Mouse (Mus musculus) midbrain, embryonic 13.5 days (tissue): Measurements from ENCODE around the gene Sh3pxd2a. TPM values are rescaled to one million over a fixed set of nuclear protein-coding genes. Genes with fewer than 3 reads are reported as not detected.

Source experiments
- ATAC-seq: fragments of 200-750 bp; cut with Nextera tagmentation; 2 replicates; pipeline ENCODE4 v1.8.0; 2017; ENCODE audit warnings: mild to moderate bottlenecking, moderate TSS enrichment, moderate library complexity
- H3K27ac ChIP-seq: fragments of 300-500 bp; sonication (generic); 2 replicates; pipeline ENCODE4 v1.5.1; 2015; ENCODE audit warnings: inconsistent platforms, mild to moderate bottlenecking, moderate library complexity
- H3K27me3 ChIP-seq: fragments of 300-500 bp; sonication (generic); 2 replicates; pipeline ENCODE4 v1.6.1; 2015; ENCODE audit warnings: mild to moderate bottlenecking, inconsistent platforms
- H3K36me3 ChIP-seq: fragments of 300-500 bp; sonication (generic); 2 replicates; pipeline ENCODE4 v1.6.1; 2015; ENCODE audit warnings: mild to moderate bottlenecking, inconsistent platforms
- H3K4me1 ChIP-seq: fragments of 300-500 bp; sonication (generic); replicated peaks from 2 replicates; pipeline ENCODE4 v1.6.1; 2015; ENCODE audit warnings: inconsistent platforms
- H3K4me2 ChIP-seq: fragments of 300-500 bp; sonication (generic); replicated peaks from 2 replicates; pipeline ENCODE4 v1.6.1; 2015; ENCODE audit warnings: moderate library complexity, mild to moderate bottlenecking, inconsistent platforms
- H3K4me3 ChIP-seq: fragments of 300-500 bp; sonication (generic); replicated peaks from 2 replicates; pipeline ENCODE4 v1.5.1; 2015; ENCODE audit warnings: mild to moderate bottlenecking, inconsistent platforms
- H3K9ac ChIP-seq: fragments of 300-500 bp; sonication (generic); replicated peaks from 2 replicates; pipeline ENCODE4 v1.6.1; 2015; ENCODE audit warnings: mild to moderate bottlenecking, inconsistent platforms
- H3K9me3 ChIP-seq: fragments of 300-500 bp; sonication (generic); 2 replicates; pipeline ENCODE4 v1.6.1; 2016; ENCODE audit warnings: mild to moderate bottlenecking, inconsistent platforms
- whole genome bisulfite sequencing: fragments of 180-500 bp; shearing (Covaris S2); methylation state at CpG from one replicate; pipeline ENCODE4 v1.1.7; 2015; 5-methylcytosine and 5-hydroxymethylcytosine counted together
- polyA plus RNA-seq: library from polyadenylated mRNA; unstranded; fragments of >200 nt; fragmentation: Nextera tagmentation; extraction: Ambion mirVana; gene quantifications from 2 replicates; pipeline ENCODE4 v1.2.1, GENCODE M21; 2015

Sh3pxd2a gene
- polyA plus RNA-seq, 1 experiment from 2014 or later, result 2.2 TPM

DNA sequence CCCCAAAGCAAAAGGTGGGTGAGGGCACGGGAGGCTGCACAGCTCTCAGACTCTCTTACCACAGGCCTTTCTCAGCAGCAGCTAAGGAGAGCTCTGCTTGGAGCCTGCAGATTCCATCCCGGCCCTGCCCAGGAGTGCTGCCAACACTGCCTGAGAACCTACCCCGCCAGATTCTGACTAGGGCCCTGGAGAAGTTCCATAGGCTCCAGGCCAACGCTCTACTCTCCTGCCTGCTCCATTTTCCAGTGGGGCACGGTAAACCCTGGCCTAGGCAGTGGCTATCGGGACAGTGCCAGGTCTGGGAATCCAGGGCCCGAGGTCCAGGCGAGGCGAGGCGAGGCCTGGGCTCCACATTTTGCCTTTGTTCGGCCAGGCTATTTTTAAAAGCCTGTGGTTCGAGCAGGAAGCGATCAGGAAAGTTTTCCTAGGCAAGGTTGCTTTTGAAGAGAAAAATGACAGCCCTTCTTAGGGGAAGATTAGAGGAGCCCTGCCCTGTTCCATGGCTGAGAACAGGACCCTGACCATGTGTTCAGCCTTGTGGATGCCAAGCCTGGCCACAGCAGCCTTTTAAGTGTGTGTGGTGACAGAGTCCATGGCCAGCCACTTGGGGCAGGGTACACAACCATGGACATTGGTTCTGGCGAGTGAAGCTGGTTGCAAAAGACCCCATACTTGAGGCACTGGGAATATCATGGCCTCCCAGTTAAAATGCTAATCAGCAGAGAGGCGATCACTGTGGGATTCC, 184.2 kb downstream of the Sh3pxd2a start:
- no peak for ATAC-seq

DNA sequence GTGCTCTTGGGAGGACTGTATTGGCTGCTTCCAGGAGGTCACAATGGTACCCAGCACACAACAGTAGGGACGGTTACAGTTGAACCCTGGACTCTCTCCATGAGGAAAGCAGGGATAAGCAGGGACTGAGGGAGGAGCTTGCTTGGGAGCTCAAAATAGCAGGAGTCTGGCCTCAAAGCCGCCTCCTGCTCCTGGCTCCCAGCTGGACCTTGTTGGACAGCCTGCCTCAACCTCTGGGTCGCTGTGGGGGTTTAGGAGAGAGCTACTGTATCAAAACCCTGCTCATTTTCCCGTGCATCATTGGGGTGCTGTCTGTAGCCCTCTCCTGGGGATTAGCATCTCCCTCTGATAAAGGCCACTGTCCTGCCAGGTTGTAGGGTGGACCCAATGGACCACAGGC, 184.8 kb downstream of the Sh3pxd2a start:
- WGBS, result 85% methylated on average over 4 of the region's 4 CpGs

More for the DNA sequence above, 184.2 kb downstream of the Sh3pxd2a start:
- Histone ChIP-seq H3K9ac (no peak overlapping the region), H3K9me3 (no peaks in the 10 kb centered on the region), H3K27ac (0 out of 2 replicates have a peak overlapping the region, but pooled peaks have one; percentile 9), H3K4me2 (no peak overlapping the region), H3K4me1 (no peaks in the 10 kb centered on the region), H3K4me3 (no peak overlapping the region), H3K36me3 (peaks cover 19% of the 10 kb centered on the region), H3K27me3 (no peaks in the 10 kb centered on the region)
- WGBS, result 81% methylated on average over 15 of the region's 15 CpGs

DNA sequence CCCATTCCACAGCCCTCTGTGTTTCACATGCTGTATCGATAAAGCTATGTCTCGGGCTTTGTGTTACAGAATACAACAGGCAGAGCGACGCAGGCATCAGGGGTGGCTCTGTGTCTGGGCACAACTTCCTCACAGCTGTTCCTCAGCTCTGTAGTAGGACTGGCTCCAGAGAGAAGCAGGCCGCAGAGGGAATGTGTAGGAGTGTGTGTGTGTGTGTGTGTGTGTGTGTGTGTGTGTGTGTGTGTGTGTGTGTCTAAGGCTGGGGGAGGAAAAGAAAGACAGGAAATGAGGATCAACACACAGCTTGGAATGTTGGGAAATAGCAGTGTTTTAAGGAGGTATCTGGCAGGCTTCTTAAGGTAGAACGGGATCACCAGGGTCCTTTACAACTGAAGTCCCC, 187.5 kb downstream of the Sh3pxd2a start:
- no peak for ATAC-seq
- H3K27ac ChIP-seq, result no peak overlapping the region

More for the DNA sequence above, 184.8 kb downstream of the Sh3pxd2a start:
- Histone ChIP-seq H3K9ac (no peak overlapping the region), H3K27ac (no peak overlapping the region), H3K4me3 (no peak overlapping the region), H3K36me3 (peaks cover 19% of the 10 kb centered on the region), H3K4me2 (no peak overlapping the region), H3K9me3 (no peaks in the 10 kb centered on the region), H3K4me1 (no peaks in the 10 kb centered on the region), H3K27me3 (no peaks in the 10 kb centered on the region)
- ATAC-seq, result no peak

DNA sequence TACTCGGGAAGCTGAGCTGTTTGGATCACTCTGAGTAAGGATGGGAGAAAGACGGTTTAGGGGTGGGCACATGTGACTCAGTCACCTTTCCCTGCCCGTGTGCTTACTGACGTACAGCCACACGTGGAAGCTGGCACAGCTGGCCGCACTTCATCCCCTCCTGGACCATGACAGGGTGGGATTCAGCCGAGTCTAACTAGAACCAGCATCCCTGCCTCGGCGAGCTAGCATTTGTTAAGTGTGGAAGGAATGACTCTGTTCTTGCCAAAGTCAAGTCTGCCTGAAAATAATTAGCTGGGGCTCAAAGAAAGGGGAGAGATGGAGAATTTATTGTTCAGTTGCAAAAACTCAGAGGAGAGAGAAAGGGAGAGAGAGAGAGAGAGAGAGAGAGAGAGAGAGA, 193.7 kb downstream of the Sh3pxd2a start:
- Histone ChIP-seq H3K4me3 (no peak overlapping the region), H3K4me2 (no peak overlapping the region), H3K4me1 (no peaks in the 10 kb centered on the region), H3K27me3 (no peaks in the 10 kb centered on the region), H3K9ac (no peak overlapping the region), H3K36me3 (peaks cover 40% of the 10 kb centered on the region), H3K9me3 (no peaks in the 10 kb centered on the region), H3K27ac (no peak overlapping the region)
- ATAC-seq, result no peak
- 85% methylated on average over 9 of the region's 9 CpGs for WGBS

More for the DNA sequence above, 187.5 kb downstream of the Sh3pxd2a start:
- H3K4me1 ChIP-seq, result no peaks in the 10 kb centered on the region
- peaks cover 35% of the 10 kb centered on the region for H3K36me3 ChIP-seq
- no peak overlapping the region for H3K4me3 ChIP-seq
- H3K9me3 ChIP-seq, result no peaks in the 10 kb centered on the region
- H3K9ac ChIP-seq, result no peak overlapping the region
- 92% methylated on average over 6 of the region's 6 CpGs for WGBS
- H3K4me2 ChIP-seq, result no peak overlapping the region
- no peaks in the 10 kb centered on the region for H3K27me3 ChIP-seq

DNA sequence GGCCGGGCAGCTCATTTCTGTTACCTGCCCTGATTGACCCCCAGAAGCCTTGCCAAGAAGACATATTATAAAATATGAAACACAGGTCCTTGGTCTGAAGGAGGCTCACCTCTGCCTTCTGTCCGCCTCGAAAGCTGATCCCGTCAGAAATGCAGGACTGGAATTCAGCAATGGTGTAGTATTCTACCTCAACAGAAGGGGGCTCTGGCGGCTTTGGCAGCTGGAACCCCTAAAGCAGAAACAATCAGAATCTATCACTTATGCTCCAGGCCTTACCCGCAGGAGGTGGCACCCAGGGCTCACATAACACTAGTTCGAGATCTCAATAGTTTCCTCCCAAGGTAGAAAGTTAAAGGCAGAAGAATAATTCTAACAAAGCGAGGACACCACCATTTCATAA, 194.5 kb downstream of the Sh3pxd2a start:
- Histone ChIP-seq H3K27ac (no peak overlapping the region), H3K9me3 (no peaks in the 10 kb centered on the region), H3K4me3 (no peak overlapping the region), H3K36me3 (peaks cover 40% of the 10 kb centered on the region), H3K4me1 (no peaks in the 10 kb centered on the region), H3K27me3 (no peaks in the 10 kb centered on the region), H3K9ac (no peak overlapping the region), H3K4me2 (no peak overlapping the region)
- 48% methylated on average over 8 of the region's 8 CpGs for WGBS
- no peak for ATAC-seq

DNA sequence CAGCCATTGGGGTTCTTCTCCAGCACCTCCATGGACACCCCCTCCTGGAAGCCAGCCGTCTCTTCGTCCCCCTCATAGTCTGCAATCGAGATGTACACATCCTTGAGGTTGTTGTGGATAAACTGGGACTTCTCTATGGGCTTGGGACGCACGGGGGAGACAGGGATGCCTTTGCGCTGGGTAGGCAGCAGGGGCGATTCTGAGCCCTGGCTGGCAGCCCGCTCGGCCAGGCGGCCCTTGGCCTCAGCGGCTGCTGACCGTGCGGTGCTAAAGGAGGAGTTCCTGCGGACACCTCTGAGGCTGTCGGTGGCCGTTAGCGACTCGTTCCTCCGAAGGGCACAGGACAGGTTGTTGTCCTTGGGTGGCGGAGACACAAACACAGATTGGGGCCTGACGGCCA, 197.1 kb downstream of the Sh3pxd2a start:
- ATAC-seq, result no peak
- 87% methylated on average over 21 of the region's 21 CpGs for WGBS
- H3K4me2 ChIP-seq, result no peak overlapping the region

DNA sequence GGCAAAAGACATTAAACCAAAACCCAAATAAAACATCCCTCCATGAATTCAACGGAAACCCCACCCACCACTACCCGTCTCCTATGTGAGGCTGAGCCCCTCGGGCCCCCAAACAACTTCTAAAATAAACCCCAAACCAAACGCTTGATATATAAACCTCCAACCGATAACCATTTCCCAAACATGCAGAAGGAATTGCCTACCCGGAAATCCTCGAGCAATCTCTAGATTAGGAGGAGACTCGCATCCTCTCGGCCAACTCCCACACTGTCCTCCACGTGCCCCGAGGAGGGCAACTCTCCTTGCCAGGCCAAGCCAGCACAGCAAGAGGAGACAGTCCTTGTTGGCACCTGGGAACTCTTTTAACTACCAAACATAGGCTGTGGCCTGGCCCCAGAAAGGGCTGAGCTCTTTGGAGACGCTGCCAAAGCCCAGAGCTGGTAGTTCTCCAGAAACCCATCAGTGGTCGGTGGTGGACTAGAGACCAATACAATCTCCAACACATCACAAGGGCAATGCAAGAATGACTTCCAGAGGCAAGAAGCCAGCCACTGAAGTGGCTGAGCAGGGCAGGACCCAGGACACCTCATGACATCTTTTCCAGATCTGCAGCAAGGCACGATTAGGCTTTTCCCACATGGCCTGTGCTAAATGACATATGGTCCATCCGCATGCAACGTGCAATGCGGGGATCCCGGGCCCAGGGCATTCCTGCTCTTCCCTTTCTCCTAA, 198.0 kb downstream of the Sh3pxd2a start:
- H3K36me3 ChIP-seq, result peaks cover 25% of the 10 kb centered on the region
- ATAC-seq, result no peak
- H3K27me3 ChIP-seq, result no peaks in the 10 kb centered on the region
- no peak overlapping the region for H3K27ac ChIP-seq
- no peaks in the 10 kb centered on the region for H3K4me1 ChIP-seq
- H3K9ac ChIP-seq, result no peak overlapping the region
- H3K4me3 ChIP-seq, result no peak overlapping the region
- WGBS, result 93% methylated on average over 18 of the region's 18 CpGs
- H3K9me3 ChIP-seq, result no peaks in the 10 kb centered on the region
- no peak overlapping the region for H3K4me2 ChIP-seq

More for the DNA sequence above, 197.1 kb downstream of the Sh3pxd2a start:
- no peak overlapping the region for H3K27ac ChIP-seq
- H3K36me3 ChIP-seq, result peaks cover 25% of the 10 kb centered on the region
- H3K4me1 ChIP-seq, result no peaks in the 10 kb centered on the region
- H3K27me3 ChIP-seq, result no peaks in the 10 kb centered on the region
- no peak overlapping the region for H3K4me3 ChIP-seq
- H3K9me3 ChIP-seq, result no peaks in the 10 kb centered on the region
- H3K9ac ChIP-seq, result no peak overlapping the region

DNA sequence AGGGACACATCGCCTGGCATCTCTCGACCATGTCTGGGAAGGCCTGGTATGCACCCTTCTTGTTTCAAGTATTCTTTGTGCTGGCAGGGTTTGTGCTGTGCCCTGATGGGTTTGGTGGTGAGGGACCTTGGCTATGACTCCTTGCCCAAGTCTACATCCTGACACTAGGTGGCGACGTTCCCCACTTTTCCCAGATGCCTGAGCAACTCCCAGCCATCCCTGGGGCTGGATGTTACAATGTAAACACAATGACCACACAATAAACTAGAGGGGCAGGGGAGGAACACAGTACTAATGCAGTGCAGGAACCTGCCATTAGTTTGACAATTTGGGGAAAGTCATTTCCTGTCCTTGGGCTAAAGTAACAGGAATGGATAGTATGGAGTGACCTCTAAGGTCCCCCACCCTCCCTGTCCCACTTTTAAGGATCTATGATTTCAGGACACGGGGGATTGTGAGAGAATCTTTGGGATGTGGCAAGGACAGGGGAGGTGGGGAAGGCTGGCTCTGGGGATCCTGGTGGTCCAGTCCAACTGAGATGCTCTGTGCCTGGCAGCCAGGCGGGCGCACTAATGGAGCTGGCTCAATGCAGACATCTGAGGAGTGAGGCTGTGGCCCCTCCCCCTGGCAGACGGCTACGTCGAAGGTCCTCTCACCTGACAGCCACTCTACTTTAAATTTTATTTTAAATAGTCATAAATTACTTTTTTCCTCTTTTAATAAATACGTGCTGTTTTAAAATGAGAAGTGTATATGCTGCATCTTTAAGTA, 199.7 kb downstream of the Sh3pxd2a start:
- no peak overlapping the region for H3K27ac ChIP-seq
- H3K9ac ChIP-seq, result no peak overlapping the region
- no peaks in the 10 kb centered on the region for H3K27me3 ChIP-seq
- WGBS, result 50% methylated on average over 11 of the region's 11 CpGs
- peaks cover 25% of the 10 kb centered on the region for H3K36me3 ChIP-seq
- no peak overlapping the region for H3K4me3 ChIP-seq
- peak; percentile 80 for ATAC-seq
- H3K9me3 ChIP-seq, result no peaks in the 10 kb centered on the region
- no peak overlapping the region for H3K4me2 ChIP-seq
- no peaks in the 10 kb centered on the region for H3K4me1 ChIP-seq

DNA sequence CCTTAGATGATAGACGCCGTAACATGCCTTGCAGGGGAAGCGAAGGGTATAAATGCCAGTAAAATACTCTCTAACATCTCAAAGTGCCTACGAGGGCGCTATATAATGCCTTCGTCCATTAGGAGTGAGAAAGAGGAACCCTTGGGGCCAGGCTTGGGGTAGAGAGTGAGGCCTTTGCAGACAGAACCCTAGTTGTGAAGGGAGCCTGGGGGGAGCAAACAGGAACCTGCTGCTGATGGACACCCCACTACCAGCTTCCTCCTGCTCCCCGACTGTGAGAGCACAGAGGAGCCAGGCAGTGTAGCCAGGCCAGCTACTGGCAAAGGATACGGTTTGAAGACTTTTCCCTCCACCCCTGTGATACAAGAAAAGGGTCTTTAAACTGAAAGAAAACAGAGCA, 200.6 kb downstream of the Sh3pxd2a start:
- Histone ChIP-seq H3K36me3 (peaks cover 19% of the 10 kb centered on the region), H3K27me3 (no peaks in the 10 kb centered on the region), H3K4me1 (no peaks in the 10 kb centered on the region), H3K4me3 (no peak overlapping the region), H3K9ac (no peak overlapping the region), H3K4me2 (no peak overlapping the region), H3K9me3 (no peaks in the 10 kb centered on the region), H3K27ac (no peak overlapping the region)
- ATAC-seq, result no peak
- 93% methylated on average over 8 of the region's 8 CpGs for whole genome bisulfite sequencing

DNA sequence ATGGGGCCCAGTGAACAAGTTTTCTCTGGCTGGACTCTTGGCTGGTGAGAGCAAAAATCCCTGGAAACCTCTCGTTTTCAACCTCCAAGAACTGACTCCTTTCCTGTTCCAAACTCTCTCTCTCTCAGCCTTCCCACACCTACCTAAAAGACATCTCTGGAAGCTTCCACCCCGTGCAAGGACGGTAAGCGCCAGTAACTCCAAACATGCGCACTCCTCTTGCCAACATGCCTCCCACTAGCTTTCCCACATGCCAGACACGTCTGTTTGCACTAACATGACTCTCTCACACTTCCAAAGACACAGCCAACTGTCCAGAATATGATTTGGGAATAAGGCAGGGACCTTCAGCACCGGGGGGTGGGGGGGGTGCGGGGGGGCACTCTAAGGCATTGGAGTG, 203.0 kb downstream of the Sh3pxd2a start:
- Histone ChIP-seq H3K36me3 (no peaks in the 10 kb centered on the region), H3K27me3 (no peaks in the 10 kb centered on the region; the same call in 1 of the 2 replicates), H3K4me1 (no peaks in the 10 kb centered on the region), H3K27ac (no peak overlapping the region), H3K9me3 (no peaks in the 10 kb centered on the region), H3K4me3 (no peak overlapping the region), H3K9ac (no peak overlapping the region), H3K4me2 (no peak overlapping the region)
- 86% methylated on average over 8 of the region's 8 CpGs for WGBS
- ATAC-seq, result no peak

DNA sequence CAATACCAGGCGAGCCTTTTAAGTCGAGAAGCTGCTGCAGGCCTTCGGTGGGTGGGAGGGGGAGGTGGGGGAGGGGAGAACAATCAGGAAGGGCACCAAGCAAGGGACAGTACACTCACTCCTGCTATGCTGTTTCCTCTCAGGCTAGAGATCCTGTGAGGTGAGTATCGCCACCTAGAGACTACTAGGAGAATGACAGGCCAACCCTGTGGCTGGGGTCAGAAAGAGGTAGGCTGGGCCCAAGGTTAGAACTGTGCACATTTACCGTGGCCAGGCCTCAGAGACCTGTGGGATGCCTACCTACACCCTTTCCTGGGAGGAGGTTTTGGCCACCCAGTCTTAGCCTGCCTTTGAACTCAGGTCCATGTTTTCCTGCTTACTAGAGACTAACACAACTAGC, 204.6 kb downstream of the Sh3pxd2a start:
- no peaks in the 10 kb centered on the region for H3K9me3 ChIP-seq
- no peak overlapping the region for H3K27ac ChIP-seq
- H3K4me2 ChIP-seq, result no peak overlapping the region
- H3K27me3 ChIP-seq, result peaks cover 6% of the 10 kb centered on the region
- H3K4me3 ChIP-seq, result no peak overlapping the region
- no peaks in the 10 kb centered on the region for H3K36me3 ChIP-seq
- no peak overlapping the region for H3K9ac ChIP-seq
- H3K4me1 ChIP-seq, result no peaks in the 10 kb centered on the region
- peak; percentile 66 for ATAC-seq
- 9% methylated on average over 5 of the region's 5 CpGs for WGBS

DNA sequence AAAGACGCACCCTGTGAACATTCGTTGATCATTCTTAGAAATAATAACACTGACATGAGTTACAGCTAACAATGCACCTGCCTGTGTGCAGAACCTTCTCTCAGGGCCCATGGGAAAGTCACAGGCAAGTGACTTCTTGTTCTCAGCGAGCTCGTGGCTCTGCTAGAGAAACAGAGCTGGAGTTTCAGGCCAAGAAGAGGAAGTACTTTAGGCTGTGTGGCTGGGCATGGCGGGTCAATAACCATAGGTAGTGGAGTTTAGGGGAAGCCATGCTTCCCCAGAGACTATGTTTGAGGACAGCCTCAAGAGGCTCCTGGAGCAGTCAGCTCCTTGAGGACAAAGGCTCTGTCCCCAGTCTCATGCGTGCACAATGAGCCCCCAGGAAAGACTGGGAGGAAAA, 208.3 kb downstream of the Sh3pxd2a start:
- WGBS, result 83% methylated on average over 6 of the region's 6 CpGs
- no peak overlapping the region for H3K9ac ChIP-seq
- no peak for ATAC-seq
- H3K27ac ChIP-seq, result no peak overlapping the region
- H3K4me1 ChIP-seq, result peaks cover 9% of the 10 kb centered on the region
- H3K4me3 ChIP-seq, result no peak overlapping the region
- H3K4me2 ChIP-seq, result no peak overlapping the region
- H3K9me3 ChIP-seq, result 0 out of 2 replicates have a peak, but pooled peaks cover 2% of the 10 kb centered on the region
- H3K36me3 ChIP-seq, result no peaks in the 10 kb centered on the region
- peaks cover 40% of the 10 kb centered on the region for H3K27me3 ChIP-seq
